Mouse (Mus musculus) adrenal gland, postnatal 14 days (tissue): ENCODE measurements at regions not wholly inside any gene's neighbourhood (a gene's known extent, or its start where the extent isn't known, plus 50 kb on each side); places are given as distances from the start of the nearest gene placed in this dataset.

Source experiments
- DNase-seq: peaks from one replicate; pipeline ENCODE4 v3.0.0; 2021; ENCODE audit warnings: mixed read lengths

- no peak for DNase-seq
Observed at GRCm38 (mm10) chr4:124542696-124543095, 67.9 kb downstream of the 3100002H09Rik start.

DNA sequence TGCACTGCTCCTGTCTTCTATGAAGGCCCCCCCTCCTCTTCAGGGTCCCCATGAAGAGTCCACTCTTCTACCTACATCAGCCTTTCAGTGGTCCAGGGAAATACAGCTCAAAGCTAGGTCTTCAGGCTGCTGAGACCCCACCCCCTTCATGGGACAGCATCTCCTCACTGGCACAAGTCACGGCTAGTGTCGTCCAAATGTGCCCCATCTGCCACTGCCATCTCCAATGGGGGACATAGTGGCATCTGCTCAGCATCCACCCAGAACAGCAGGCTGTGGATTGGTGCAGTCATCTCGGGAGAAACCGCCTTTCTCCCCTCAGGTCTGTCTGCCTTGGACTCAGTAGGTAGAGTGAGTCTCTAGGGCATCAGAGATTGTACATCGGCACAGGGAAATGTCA is 72.1 kb downstream of the 3100002H09Rik start:
- DNase-seq = no peak

GRCm38 (mm10) chr4:124537681-124538080 is 72.9 kb downstream of the 3100002H09Rik start:
- DNase-seq = no peak

DNA sequence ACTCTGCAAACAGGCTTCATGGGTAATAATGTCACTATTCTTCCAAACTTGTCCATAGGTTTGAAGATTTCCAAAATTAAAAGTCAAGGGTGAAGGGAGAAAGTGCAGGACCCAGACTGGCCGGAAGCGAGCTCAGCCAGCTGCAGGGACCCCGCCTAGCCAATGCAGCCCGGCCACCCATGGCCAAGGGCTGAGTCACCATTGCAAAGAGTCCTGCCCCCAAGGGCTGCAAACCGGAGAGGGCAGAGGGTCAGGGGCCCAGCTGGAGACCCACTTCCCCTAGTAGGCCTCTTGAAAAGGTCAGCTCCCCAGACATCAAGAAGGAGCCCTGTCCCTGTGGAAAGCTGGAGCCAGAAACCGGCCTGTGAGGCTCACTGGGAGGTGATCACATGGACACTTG is 77.0 kb downstream of the 3100002H09Rik start:
- no peak for DNase-seq

GRCm38 (mm10) chr4:124530596-124530995 is 80.0 kb downstream of the 3100002H09Rik start:
- no peak for DNase-seq

DNA sequence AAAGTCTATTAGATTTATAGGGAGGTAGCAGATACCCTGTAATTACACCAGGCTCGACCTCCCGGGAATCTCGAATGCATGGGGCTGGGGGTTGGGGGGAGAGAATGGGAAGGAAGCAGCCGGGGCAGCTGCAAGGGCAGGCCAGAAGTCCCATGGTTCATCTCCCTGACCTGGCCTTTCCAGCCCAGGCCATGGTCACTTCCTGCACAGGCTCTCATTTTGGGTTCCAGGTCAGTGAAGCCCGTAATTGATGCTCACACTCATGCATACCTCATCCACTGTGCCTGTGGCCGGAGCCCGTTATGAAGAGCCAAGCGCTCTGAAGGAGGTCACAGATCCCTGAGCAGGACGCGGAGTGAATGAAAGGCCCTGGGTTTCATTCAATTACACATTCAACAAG is 83.8 kb downstream of the 3100002H09Rik start:
- no peak for DNase-seq

- DNase-seq = no peak
Observed at GRCm38 (mm10) chr4:124526362-124526761, 84.2 kb downstream of the 3100002H09Rik start.

- DNase-seq = no peak
Observed at GRCm38 (mm10) chr4:124520309-124520708, 90.3 kb downstream of the 3100002H09Rik start.

GRCm38 (mm10) chr4:124511761-124512160 is 98.8 kb downstream of the 3100002H09Rik start:
- no peak for DNase-seq

- DNase-seq = no peak
Observed at GRCm38 (mm10) chr4:124510816-124511215, 99.8 kb downstream of the 3100002H09Rik start.

- DNase-seq = peak; percentile 67
Observed at GRCm38 (mm10) chr4:124509695-124510094, 100.9 kb downstream of the 3100002H09Rik start.

DNA sequence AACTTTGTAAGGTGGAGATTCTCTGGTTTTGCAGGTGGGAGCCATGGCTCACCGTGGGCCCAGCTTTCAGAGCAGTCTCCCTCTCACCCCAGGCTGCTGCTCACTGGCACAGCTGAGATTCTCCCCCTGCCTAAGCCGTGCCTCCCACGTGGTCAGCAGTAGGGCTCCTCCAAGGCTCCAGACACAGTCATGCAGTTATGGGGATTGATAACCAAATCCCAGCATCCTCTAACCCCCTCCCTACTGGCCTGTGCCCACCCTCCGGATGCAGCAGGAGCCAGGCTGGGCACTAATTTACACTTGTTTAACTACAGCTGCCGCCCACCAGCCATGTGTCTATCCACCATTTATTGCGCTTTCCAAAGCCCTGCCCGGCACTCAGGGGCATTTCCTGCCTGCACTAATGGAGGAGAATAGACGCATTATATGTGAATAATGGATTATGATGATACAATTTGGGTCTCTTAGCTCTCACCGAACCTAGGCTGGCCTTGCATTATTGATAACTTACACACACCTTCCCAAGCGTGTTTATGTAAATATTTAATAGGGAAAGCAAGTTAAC is 104.4 kb downstream of the 3100002H09Rik start:
- no peak for DNase-seq

GRCm38 (mm10) chr4:124501785-124502184 is 108.8 kb downstream of the 3100002H09Rik start:
- no peak for DNase-seq

DNA sequence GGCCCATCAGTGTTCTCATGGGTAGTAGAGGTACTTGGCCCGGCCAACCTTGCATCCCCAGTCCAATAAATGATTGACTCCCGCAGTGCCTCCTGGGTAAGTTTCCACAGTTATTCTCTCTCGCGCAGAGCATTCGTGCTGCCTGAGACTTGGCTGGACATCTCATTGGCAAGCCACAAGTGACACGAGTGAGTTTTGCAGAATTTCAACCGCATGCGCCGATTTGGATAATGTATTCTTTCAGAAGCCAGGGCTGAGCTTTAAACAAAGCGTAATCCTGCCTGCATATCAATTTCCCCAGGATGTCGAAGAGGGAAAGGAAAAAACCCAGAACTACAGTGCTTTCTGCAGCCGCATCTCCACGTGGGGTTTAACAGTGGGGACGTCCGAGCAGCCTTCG is 112.6 kb downstream of the 3100002H09Rik start:
- no peak for DNase-seq

DNA sequence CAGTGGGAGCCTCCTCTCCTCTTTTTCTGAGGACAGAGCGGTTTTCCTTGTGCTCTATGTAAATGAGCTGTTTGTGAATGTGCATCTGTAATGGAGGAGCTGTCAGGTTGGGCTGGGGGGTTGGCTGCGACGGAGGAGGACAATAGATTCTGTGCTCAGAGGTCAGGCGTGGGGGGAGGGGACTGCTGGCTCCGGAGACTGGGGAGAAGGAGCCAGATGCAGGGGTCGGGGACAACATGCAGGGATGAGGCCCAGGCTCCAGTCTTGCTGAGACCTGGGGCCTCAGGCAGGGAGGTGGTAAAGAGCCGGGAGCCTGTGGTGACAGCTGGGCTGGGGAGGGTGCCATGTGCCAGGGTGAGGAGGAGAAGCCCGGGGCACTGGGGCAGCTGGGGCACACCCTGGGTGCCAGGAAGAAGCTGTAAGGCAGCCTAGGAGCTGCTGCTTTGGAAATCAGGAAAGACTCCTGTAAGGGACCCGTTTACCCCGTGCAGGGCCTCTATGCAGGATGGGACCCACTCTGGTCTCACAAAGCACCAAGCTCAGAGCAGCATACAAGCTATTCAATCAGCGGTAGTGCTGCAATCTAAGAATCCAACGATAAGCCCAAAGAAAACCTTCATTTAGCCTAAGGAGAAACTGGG is 124.5 kb downstream of the 3100002H09Rik start:
- no peak for DNase-seq

DNA sequence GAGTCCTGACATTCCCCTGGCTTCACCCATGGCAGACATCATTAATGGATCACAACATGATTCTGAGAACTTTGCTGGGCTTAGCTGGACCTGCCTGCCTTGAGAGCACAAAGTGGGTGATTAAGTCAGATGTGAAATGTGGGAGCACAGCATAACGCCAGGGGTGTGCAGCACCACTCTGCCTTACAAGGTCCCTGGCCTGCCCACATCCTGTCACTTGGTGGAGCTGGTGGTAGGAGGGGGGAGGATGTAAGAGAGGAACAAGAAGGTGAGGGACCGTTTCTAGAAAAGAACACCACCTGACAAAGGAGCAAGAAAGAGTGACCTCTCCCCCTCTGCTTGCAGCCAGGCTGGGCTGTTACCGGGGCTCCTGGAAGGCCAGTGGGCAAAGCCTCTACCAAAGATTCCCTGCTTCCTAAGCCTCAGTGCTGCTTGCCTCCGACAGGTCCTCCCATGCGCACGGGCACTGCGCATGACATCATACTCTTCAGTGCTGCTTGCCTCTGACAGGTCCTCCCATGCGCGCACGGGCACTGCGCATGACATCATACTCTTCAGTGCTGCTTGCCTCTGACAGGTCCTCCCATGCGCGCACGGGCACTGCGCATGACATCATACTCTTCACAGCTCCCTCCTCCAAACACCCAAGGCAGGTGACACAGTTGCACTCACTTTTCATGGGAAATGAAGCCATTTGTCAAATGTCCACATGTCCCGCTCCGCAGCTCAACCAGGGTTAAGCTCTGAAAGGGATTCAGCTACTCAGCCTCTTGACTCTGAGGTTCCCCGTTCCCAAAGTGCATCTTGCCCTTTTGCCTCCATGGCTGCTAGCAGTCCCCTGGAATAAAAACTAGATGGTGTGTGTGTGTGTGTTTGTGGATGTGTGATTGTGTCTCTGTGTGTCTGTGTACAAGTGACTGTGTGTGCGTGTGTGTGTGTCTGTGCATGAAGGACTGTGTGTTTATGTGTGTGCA is 125.7 kb downstream of the 3100002H09Rik start:
- DNase-seq = no peak

DNA sequence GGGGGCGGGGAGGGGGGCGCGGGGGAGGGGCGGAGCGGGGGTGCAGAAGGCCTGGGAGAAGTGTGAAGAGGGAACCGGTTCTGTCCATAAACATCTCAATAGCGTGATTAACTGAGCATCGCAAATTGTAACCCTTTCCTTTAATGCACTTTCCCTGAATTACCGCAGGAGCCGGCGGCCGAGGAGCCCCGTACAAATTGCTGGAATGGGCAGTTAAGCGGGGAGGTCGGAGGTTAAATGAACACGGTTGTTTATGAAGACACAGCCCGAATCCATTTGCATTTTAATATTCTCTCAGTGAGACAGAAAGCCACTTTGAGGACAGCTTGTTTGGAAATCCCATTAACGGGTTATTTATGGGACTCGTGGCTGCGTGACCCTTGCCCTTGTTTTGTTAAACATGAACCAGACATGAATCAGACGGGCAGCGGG is 132.7 kb downstream of the 3100002H09Rik start:
- DNase-seq = peak; percentile 17

- no peak for DNase-seq
Observed at GRCm38 (mm10) chr4:124477359-124477868, 133.2 kb downstream of the 3100002H09Rik start.

GRCm38 (mm10) chr4:124465229-124465820 is 145.3 kb downstream of the 3100002H09Rik start:
- DNase-seq = no peak

GRCm38 (mm10) chr4:124455511-124456338 is 154.9 kb downstream of the 3100002H09Rik start:
- DNase-seq = no peak

- no peak for DNase-seq
Observed at GRCm38 (mm10) chr4:124451131-124451530, 159.5 kb downstream of the 3100002H09Rik start.
